Mouse (Mus musculus) C2C12 (cell line): ENCODE data around the gene Tet1. TPM values are rescaled to one million over a fixed set of nuclear protein-coding genes. Genes with fewer than 3 reads are reported as not detected.

Experiments
- H3K27me3 ChIP-seq: one replicate; pipeline ENCODE4 v1.6.1; 2011; ENCODE audit not compliant: control insufficient read depth, insufficient read depth, insufficient read length
- H3K36me3 ChIP-seq: one replicate; pipeline ENCODE4 v1.6.1; 2011; ENCODE audit not compliant: control insufficient read depth, insufficient read depth
- H3K4me3 ChIP-seq: one replicate; pipeline ENCODE4 v1.5.1; 2011; ENCODE audit warnings: mild to moderate bottlenecking, control low read depth; ENCODE audit not compliant: poor library complexity, insufficient read depth, severe bottlenecking
- H3K79me2 ChIP-seq: one replicate; pipeline ENCODE4 v1.6.1; 2011; ENCODE audit not compliant: control insufficient read depth, insufficient read depth
- H3K79me3 ChIP-seq: one replicate; pipeline ENCODE4 v1.6.1; 2011; ENCODE audit warnings: low read depth, control low read depth
- H3ac ChIP-seq: one replicate; pipeline ENCODE3; 2011; ENCODE audit warnings: low read depth; ENCODE audit not compliant: control insufficient read depth, insufficient read length
- CEBPB ChIP-seq: IDR thresholded peaks from one replicate; pipeline ENCODE4 v1.6.1; 2011; ENCODE audit warnings: low read depth, mild to moderate bottlenecking, control low read depth, moderate library complexity
- CTCF ChIP-seq: IDR thresholded peaks from one replicate; pipeline ENCODE4 v1.5.1; 2011; ENCODE audit not compliant: control insufficient read depth, insufficient read depth, insufficient read length
- FOSL1 ChIP-seq: IDR thresholded peaks from one replicate; pipeline ENCODE4 v1.8.0; 2011; ENCODE audit warnings: mild to moderate bottlenecking, low read length; ENCODE audit not compliant: poor library complexity, insufficient read depth, severe bottlenecking
- MAX ChIP-seq: IDR thresholded peaks from one replicate; pipeline ENCODE4 v1.6.1; 2011; ENCODE audit warnings: mild to moderate bottlenecking, control low read depth
- MYOD1 ChIP-seq: IDR thresholded peaks from one replicate; pipeline ENCODE4 v1.6.1; 2011; ENCODE audit warnings: low read depth; ENCODE audit not compliant: control insufficient read depth, insufficient read length
- MYOG ChIP-seq: IDR thresholded peaks from one replicate; pipeline ENCODE4 v1.6.1; 2011; ENCODE audit not compliant: control insufficient read depth, insufficient read length; ENCODE audit errors: extremely low read depth
- USF1 ChIP-seq: IDR thresholded peaks from one replicate; pipeline ENCODE4 v1.6.1; 2011; ENCODE audit warnings: low read depth, mild to moderate bottlenecking, control low read depth, moderate library complexity
- polyA plus RNA-seq: library from polyadenylated mRNA; unstranded; fragments of >200 nt; fragmentation: generic; extraction: Trizol; gene quantifications from one replicate; pipeline ENCODE4 v1.2.1, GENCODE M21; 2012; ENCODE audit warnings: missing spikeins

The Tet1 gene
- polyA plus RNA-seq, 1 experiment, result 0.29 TPM

GRCm38 (mm10) chr10:62920766-62921156, 12.0 kb upstream of the Tet1 start:
- no peak for TF ChIP-seq USF1
- no peak for TF ChIP-seq MYOD1
- H3K4me3 ChIP-seq, result peak overlapping the region; percentile 76
- no peaks in the 10 kb centered on the region for H3K27me3 ChIP-seq
- H3ac ChIP-seq, result peak overlapping the region; percentile 96
- peaks cover 7% of the 10 kb centered on the region for H3K79me3 ChIP-seq
- no peaks in the 10 kb centered on the region for H3K36me3 ChIP-seq
- H3K79me2 ChIP-seq, result peaks cover 31% of the 10 kb centered on the region

DNA sequence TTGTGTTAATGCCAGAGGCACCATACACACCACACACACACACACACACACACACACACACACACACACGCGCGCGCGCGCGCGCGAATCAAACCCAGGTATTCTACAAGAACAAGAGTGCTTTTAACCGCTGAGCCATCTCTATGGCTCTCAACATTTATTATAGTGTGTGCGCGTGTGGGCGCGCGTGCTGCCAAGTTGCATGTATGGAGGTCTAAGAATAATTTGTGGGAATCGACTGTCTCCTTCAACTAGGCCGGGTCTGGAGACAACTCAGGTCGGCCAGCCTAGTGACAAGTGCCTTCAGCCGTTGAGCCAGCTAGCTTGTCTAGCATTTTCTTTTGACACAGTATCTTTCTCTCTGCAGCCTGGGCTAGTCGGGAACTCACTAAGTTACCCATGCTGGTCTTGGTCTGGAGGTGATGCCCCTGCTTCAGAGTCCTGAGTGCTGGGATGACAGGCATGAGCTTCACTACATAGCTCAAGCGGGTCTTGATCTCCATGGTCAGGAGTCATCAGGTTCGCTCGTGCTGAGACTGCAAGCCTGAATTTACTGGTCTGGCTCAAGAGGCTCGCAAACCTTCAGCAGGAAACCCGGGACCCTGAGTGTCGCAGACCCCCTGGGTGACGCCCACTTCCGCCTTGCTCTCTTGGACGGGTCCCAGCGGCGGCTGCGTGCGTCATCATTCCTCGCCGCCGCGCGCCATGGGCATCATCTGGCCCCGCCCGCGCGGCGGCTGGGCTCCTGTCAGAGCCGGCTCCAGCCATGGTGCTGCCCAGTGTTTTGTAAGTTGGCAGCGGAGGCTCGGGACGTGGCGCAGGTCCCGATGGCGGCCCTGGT, 11.3 kb upstream of the Tet1 start, which contains the start of gene Slc25a16:
TSS of gene Slc25a16 (plus strand) at position 709 of the 841 bp plus-strand sequence.
- no peaks in the 10 kb centered on the region for H3K36me3 ChIP-seq
- no peak for TF ChIP-seq USF1
- no peak for TF ChIP-seq MYOD1
- peak; percentile 66 for TF ChIP-seq MAX
- no peak for TF ChIP-seq FOSL1
- peaks cover 7% of the 10 kb centered on the region for H3K79me3 ChIP-seq
- peak within 1 kb of the TSS; percentile 76 for H3K4me3 ChIP-seq
- no peaks in the 10 kb centered on the region for H3K27me3 ChIP-seq
- peaks cover 31% of the 10 kb centered on the region for H3K79me2 ChIP-seq
- H3ac ChIP-seq, result peak within 1 kb of the TSS; percentile 96

- H3ac ChIP-seq, result no peak overlapping the region
- H3K36me3 ChIP-seq, result no peaks in the 10 kb centered on the region
- H3K79me3 ChIP-seq, result peaks cover 7% of the 10 kb centered on the region
- H3K4me3 ChIP-seq, result no peak overlapping the region
- peaks cover 27% of the 10 kb centered on the region for H3K79me2 ChIP-seq
- TF ChIP-seq CEBPB (no peak), USF1 (no peak), CTCF (no peak), FOSL1 (no peak), MYOD1 (no peak), MAX (no peak), MYOG (no peak)
- no peaks in the 10 kb centered on the region for H3K27me3 ChIP-seq
Observed at GRCm38 (mm10) chr10:62918985-62919384, 10.2 kb upstream of the Tet1 start.

DNA sequence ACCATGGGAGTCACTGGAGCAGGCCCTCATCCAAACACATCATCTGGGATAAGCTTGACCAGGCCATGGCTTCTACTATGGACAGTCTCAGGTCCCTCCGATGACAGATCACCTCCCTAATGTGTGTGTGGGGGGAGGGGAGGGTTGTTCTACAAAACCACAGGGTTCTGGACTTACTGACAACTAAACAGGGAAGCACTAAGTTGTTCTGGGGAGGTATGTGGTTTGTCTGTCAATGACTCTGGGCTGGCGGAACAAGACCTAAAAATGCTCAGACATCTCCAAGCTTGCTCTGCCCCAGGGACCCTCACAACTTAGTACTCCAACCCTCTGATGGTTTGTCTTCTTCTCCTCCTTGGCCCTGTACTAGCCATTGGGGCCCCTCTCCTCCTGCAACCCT, 2.3 kb upstream of the Tet1 start:
- H3ac ChIP-seq, result no peak overlapping the region
- H3K79me2 ChIP-seq, result no peaks in the 10 kb centered on the region
- peaks cover 5% of the 10 kb centered on the region for H3K27me3 ChIP-seq
- TF ChIP-seq MAX, result no peak
- no peak for TF ChIP-seq CTCF
- TF ChIP-seq MYOD1, result no peak
- no peak for TF ChIP-seq FOSL1
- TF ChIP-seq MYOG, result no peak
- TF ChIP-seq USF1, result no peak
- TF ChIP-seq CEBPB, result no peak
- no peak overlapping the region for H3K4me3 ChIP-seq
- no peaks in the 10 kb centered on the region for H3K79me3 ChIP-seq
- no peaks in the 10 kb centered on the region for H3K36me3 ChIP-seq

- Histone ChIP-seq H3K4me3 (no peak overlapping the region), H3K27me3 (no peaks in the 10 kb centered on the region), H3K79me3 (no peaks in the 10 kb centered on the region), H3ac (no peak overlapping the region), H3K36me3 (no peaks in the 10 kb centered on the region), H3K79me2 (no peaks in the 10 kb centered on the region)
- TF ChIP-seq MYOG, result no peak
- TF ChIP-seq MAX, result no peak
- no peak for TF ChIP-seq USF1
- TF ChIP-seq MYOD1, result no peak
- TF ChIP-seq FOSL1, result no peak
Observed at GRCm38 (mm10) chr10:62906336-62906735, 2.5 kb downstream of the Tet1 start.

DNA sequence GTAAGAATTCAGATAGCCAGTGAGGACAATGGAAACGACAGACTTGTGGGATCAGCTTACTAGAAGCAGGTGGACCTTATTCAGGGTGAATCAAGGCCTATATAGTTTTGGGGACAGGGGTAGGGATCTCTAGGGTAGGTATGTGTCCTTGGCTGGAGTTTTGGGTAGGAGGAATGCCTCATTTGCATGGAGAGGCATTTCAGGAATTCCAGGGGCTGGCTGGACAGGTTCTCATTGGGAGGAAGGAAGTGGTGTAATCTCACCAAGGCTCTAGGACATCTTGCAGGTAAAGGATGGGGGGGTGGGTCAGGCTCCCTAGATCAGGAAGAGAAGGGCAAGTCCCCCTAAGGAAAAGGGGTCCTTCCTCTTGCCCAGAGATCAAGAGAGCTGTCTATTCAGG, 6.0 kb downstream of the Tet1 start:
- no peaks in the 10 kb centered on the region for H3K79me2 ChIP-seq
- H3K27me3 ChIP-seq, result no peaks in the 10 kb centered on the region
- H3K79me3 ChIP-seq, result no peaks in the 10 kb centered on the region
- no peak overlapping the region for H3ac ChIP-seq
- no peak overlapping the region for H3K4me3 ChIP-seq
- TF ChIP-seq FOSL1, result no peak
- TF ChIP-seq MYOG, result no peak
- no peak for TF ChIP-seq USF1
- TF ChIP-seq MYOD1, result no peak
- TF ChIP-seq CEBPB, result no peak
- no peak for TF ChIP-seq CTCF
- no peak for TF ChIP-seq MAX
- H3K36me3 ChIP-seq, result no peaks in the 10 kb centered on the region
